Mouse (Mus musculus): ENCODE measurements at regions not wholly inside any gene's neighbourhood (a gene's known extent, or its start where the extent isn't known, plus 50 kb on each side); places are given as distances from the start of the nearest gene placed in this dataset.
A peak's percentile ranks its signal among the peaks of the same experiment; 100 is the strongest.

GRCm38 (mm10) chr1:138908860-138909259 lies 52.2 kb upstream of the 2310009B15Rik start:
- ATAC-seq (ENCODE audit: insufficient number of reproducible peaks, low FRiP score, low TSS enrichment, low read depth), result no peak
- Histone ChIP-seq H3K9me3 (no peaks in the 10 kb centered on the region), H3K27ac (no peak overlapping the region), H3K36me3 (no peaks in the 10 kb centered on the region), H3K9ac (no peak overlapping the region), H3K4me1 (no peaks in the 10 kb centered on the region), H3K4me3 (no peak overlapping the region), H3K27me3 (no peaks in the 10 kb centered on the region), H3K4me2 (no peak overlapping the region)
- 84% methylated on average over 5 of the region's 5 CpGs for WGBS

GRCm38 (mm10) chr1:138909654-138910053 lies 53.0 kb upstream of the 2310009B15Rik start:
- H3K36me3 ChIP-seq, result no peaks in the 10 kb centered on the region
- no peak overlapping the region for H3K9ac ChIP-seq
- no peak overlapping the region for H3K4me3 ChIP-seq
- 24% methylated on average over 2 of the region's 2 CpGs for WGBS
- H3K4me1 ChIP-seq, result no peaks in the 10 kb centered on the region
- ATAC-seq (ENCODE audit: insufficient number of reproducible peaks, low FRiP score, low TSS enrichment, low read depth), result no peak
- H3K4me2 ChIP-seq, result no peak overlapping the region
- no peak overlapping the region for H3K27ac ChIP-seq
- H3K27me3 ChIP-seq, result no peaks in the 10 kb centered on the region
- H3K9me3 ChIP-seq, result no peaks in the 10 kb centered on the region

- Histone ChIP-seq H3K9me3 (no peaks in the 10 kb centered on the region), H3K4me1 (no peaks in the 10 kb centered on the region), H3K36me3 (no peaks in the 10 kb centered on the region), H3K27me3 (no peaks in the 10 kb centered on the region), H3K27ac (no peak overlapping the region), H3K4me3 (no peak overlapping the region), H3K9ac (no peak overlapping the region), H3K4me2 (0 out of 2 replicates have a peak overlapping the region, but pooled peaks have one; percentile 1)
- no peak for ATAC-seq (ENCODE audit: insufficient number of reproducible peaks, low FRiP score, low TSS enrichment, low read depth)
- WGBS, result 35% methylated on average over 8 of the region's 8 CpGs
Observed at GRCm38 (mm10) chr1:138912156-138912616, 51.0 kb upstream of the Dennd1b start.

- H3K9ac ChIP-seq, result no peak overlapping the region
- no peaks in the 10 kb centered on the region for H3K9me3 ChIP-seq
- H3K4me1 ChIP-seq, result no peaks in the 10 kb centered on the region
- no peak for ATAC-seq (ENCODE audit: insufficient number of reproducible peaks, low FRiP score, low TSS enrichment, low read depth)
- no peaks in the 10 kb centered on the region for H3K36me3 ChIP-seq
- H3K27ac ChIP-seq, result no peak overlapping the region
- H3K27me3 ChIP-seq, result no peaks in the 10 kb centered on the region
- no peak overlapping the region for H3K4me3 ChIP-seq
- WGBS, result 45% methylated on average over 5 of the region's 5 CpGs
- H3K4me2 ChIP-seq, result no peak overlapping the region
Observed at GRCm38 (mm10) chr1:138912928-138913327, 50.3 kb upstream of the Dennd1b start.

- Histone ChIP-seq H3K4me1 (no peaks in the 10 kb centered on the region), H3K27ac (no peak overlapping the region), H3K36me3 (no peaks in the 10 kb centered on the region), H3K9me3 (no peaks in the 10 kb centered on the region), H3K4me2 (no peak overlapping the region), H3K4me3 (no peak overlapping the region), H3K9ac (no peak overlapping the region), H3K27me3 (no peaks in the 10 kb centered on the region)
- no peak for ATAC-seq (ENCODE audit: insufficient number of reproducible peaks, low FRiP score, low TSS enrichment, low read depth)
- 82% methylated on average over 4 of the region's 4 CpGs for WGBS
Observed at GRCm38 (mm10) chr1:138913428-138913827, 49.8 kb upstream of the Dennd1b start.
